Mouse (Mus musculus): ENCODE measurements at regions not wholly inside any gene's neighbourhood (a gene's known extent, or its start where the extent isn't known, plus 50 kb on each side); places are given as distances from the start of the nearest gene placed in this dataset.

DNA sequence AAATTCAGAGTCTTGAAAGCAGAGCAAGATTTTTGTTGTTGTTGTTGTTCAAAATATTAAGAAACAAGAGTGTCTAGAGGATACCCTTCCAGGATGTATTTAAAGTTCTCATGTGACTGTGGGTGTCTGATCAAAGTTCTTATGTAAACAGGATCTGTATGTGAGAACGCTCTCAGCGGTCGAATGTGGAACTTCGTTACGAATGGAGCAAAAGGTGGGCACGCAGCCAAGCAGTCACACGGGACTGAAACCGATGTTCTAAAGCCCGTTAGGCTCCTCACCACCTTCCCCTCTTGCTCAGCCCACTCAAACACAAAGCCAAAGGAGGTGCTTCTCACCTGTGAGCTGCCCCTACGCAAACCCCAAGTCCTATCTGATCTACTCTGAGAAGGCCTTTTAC lies 75.4 kb downstream of the Fasl start:
- TF ChIP-seq CTCF (IDR thresholded peaks at IDR 0.05; ENCODE audit: low read depth, low read length), result no peak
- TF ChIP-seq POLR2A (IDR thresholded peaks at IDR 0.05; ENCODE audit: borderline replicate concordance, low read depth, low read length), result no peak

Data from bone marrow macrophage, adult 2 months (primary cell).